Mouse (Mus musculus) ES-E14 (cell line): ENCODE data around the gene Ldhal6b. TPM values are rescaled to one million over a fixed set of nuclear protein-coding genes. Genes with fewer than 3 reads are reported as not detected.

Source experiments
- DNase-seq: peaks from one replicate; pipeline ENCODE4 v3.0.0-alpha.2; 2013; ENCODE audit warnings: low read depth, low spot score
- H3K27ac ChIP-seq: 2 replicates; pipeline ENCODE4 v1.5.1; 2012; ENCODE audit warnings: low read depth, mild to moderate bottlenecking, low read length, moderate library complexity, mixed read lengths; ENCODE audit not compliant: poor library complexity, insufficient read depth, severe bottlenecking
- H3K36me3 ChIP-seq: 2 replicates; pipeline ENCODE4 v1.6.1; 2012; ENCODE audit warnings: mild to moderate bottlenecking, low read length, moderate library complexity, mixed read lengths; ENCODE audit not compliant: control insufficient read depth, poor library complexity, insufficient read depth, severe bottlenecking
- H3K4me1 ChIP-seq, 2 experiments: fragments of 150-350 bp in 1 of 2; sonication (generic) in 1 of 2; 2 replicates each; pipeline ENCODE4 v1.6.1; 2012; ENCODE audit warnings: low read length in 2 of 2, mild to moderate bottlenecking in 1 of 2, mixed read lengths in 1 of 2; ENCODE audit not compliant: control insufficient read depth in 2 of 2, insufficient read depth in 2 of 2, poor library complexity in 1 of 2
- H3K4me3 ChIP-seq, 2 experiments: fragments of 150-350 bp in 1 of 2; sonication (generic) in 1 of 2; 2 replicates each; pipeline ENCODE4 v1.5.1; 2012; ENCODE audit warnings: low read length in 2 of 2, low read depth in 1 of 2, mild to moderate bottlenecking in 1 of 2, mixed read lengths in 1 of 2; ENCODE audit not compliant: insufficient read depth in 1 of 2, poor library complexity in 1 of 2, severe bottlenecking in 1 of 2
- H3K9ac ChIP-seq: 2 replicates; pipeline ENCODE4 v1.6.1; 2012; ENCODE audit warnings: low read depth, mild to moderate bottlenecking, low read length, mixed read lengths; ENCODE audit not compliant: poor library complexity, insufficient read depth, severe bottlenecking
- H3K9me3 ChIP-seq: fragments of 150-350 bp; sonication (generic); 2 replicates; pipeline ENCODE4 v1.6.1; 2012; ENCODE audit warnings: low read depth, mild to moderate bottlenecking, low read length; ENCODE audit not compliant: control insufficient read depth, insufficient read depth
- CHD2 ChIP-seq: IDR thresholded peaks from 2 replicates; pipeline ENCODE4 v1.6.1; 2014; ENCODE audit warnings: mild to moderate bottlenecking, low read depth, low read length, inconsistent platforms
- HCFC1 ChIP-seq: IDR thresholded peaks from 2 replicates; pipeline ENCODE4 v1.6.1; 2012; ENCODE audit warnings: low read length, inconsistent platforms, borderline replicate concordance; ENCODE audit not compliant: insufficient read depth
- MAFK ChIP-seq: IDR thresholded peaks from 2 replicates; pipeline ENCODE4 v1.6.1; 2014; ENCODE audit warnings: mild to moderate bottlenecking, low read depth, low read length, inconsistent platforms; ENCODE audit not compliant: insufficient read depth
- ZC3H11A ChIP-seq: IDR thresholded peaks from 2 replicates; pipeline ENCODE4 v1.6.1; 2012; ENCODE audit warnings: low read depth, mild to moderate bottlenecking, inconsistent platforms, low read length, borderline replicate concordance
- ZNF384 ChIP-seq: IDR thresholded peaks from 2 replicates; pipeline ENCODE4 v1.6.1; 2012; ENCODE audit warnings: low read depth, low read length, inconsistent platforms
- in situ Hi-C, 2 experiments: fragments of 600-800 bp; cut with MboI; formaldehyde crosslinking; loops; one replicate each; pipeline ENCODE4 v1.15.1; 2025; ENCODE audit warnings: low sequenced_read_pairs in 2 of 2, inconsistent platforms in 1 of 2; ENCODE audit not compliant: unreplicated experiment in 2 of 2
- total RNA-seq: library from RNA; depleted of rRNA; stranded (reverse); fragments of 300-350 nt; gene quantifications from 2 replicates; pipeline ENCODE4 v1.2.3, GENCODE M21; 2012

The Ldhal6b gene
- total RNA-seq, 1 experiment = 2.1 TPM

- H3K9ac ChIP-seq = no peak overlapping the region
- H3K9me3 ChIP-seq = no peaks in the 10 kb centered on the region
- H3K36me3 ChIP-seq = peaks cover 7% of the 10 kb centered on the region; the same call in 1 of the 2 replicates
- TF ChIP-seq HCFC1 (no peak), ZNF384 (no peak), MAFK (no peak), ZC3H11A (no peak), CHD2 (no peak)
- H3K4me3 ChIP-seq = no peak overlapping the region
- peaks cover 0 to 3% of the 10 kb centered on the region in 2 experiments; a peak in 2 of 4 replicates for H3K4me1 ChIP-seq
- no peak for DNase-seq
- in situ Hi-C loops = no loop called here
- no peak overlapping the region for H3K27ac ChIP-seq
These were observed 5.2 kb downstream of the Ldhal6b start for GRCm38 (mm10) chr17:5413350-5413749.

- no peak overlapping the region for H3K27ac ChIP-seq
- H3K4me1 ChIP-seq = peaks cover 0 to 2% of the 10 kb centered on the region in 2 experiments; a peak in 2 of 4 replicates
- no peak overlapping the region for H3K4me3 ChIP-seq
- H3K9me3 ChIP-seq = no peaks in the 10 kb centered on the region
- no peak for DNase-seq
- TF ChIP-seq HCFC1 = no peak
- TF ChIP-seq ZNF384 = no peak
- TF ChIP-seq ZC3H11A = no peak
- TF ChIP-seq CHD2 = no peak
- TF ChIP-seq MAFK = no peak
- peaks cover 5% of the 10 kb centered on the region; the same call in 1 of the 2 replicates for H3K36me3 ChIP-seq
- no peak overlapping the region for H3K9ac ChIP-seq
- in situ Hi-C loops = no loop called here
These were observed 5.8 kb downstream of the Ldhal6b start for GRCm38 (mm10) chr17:5412740-5413139.

GRCm38 (mm10) chr17:5412301-5412700 lies 6.3 kb downstream of the Ldhal6b start:
- TF ChIP-seq ZNF384 (no peak), CHD2 (no peak), ZC3H11A (no peak), HCFC1 (no peak), MAFK (no peak)
- no peak overlapping the region for H3K9ac ChIP-seq
- peaks cover 0 to 2% of the 10 kb centered on the region in 2 experiments; a peak in 2 of 4 replicates for H3K4me1 ChIP-seq
- in situ Hi-C loops = no loop called here
- H3K27ac ChIP-seq = no peak overlapping the region
- H3K4me3 ChIP-seq = no peak overlapping the region
- no peak for DNase-seq
- no peaks in the 10 kb centered on the region for H3K9me3 ChIP-seq
- peaks cover 5% of the 10 kb centered on the region; the same call in 1 of the 2 replicates for H3K36me3 ChIP-seq

GRCm38 (mm10) chr17:5411205-5411604 lies 7.4 kb downstream of the Ldhal6b start:
- DNase-seq = no peak
- H3K9me3 ChIP-seq = no peaks in the 10 kb centered on the region
- in situ Hi-C loops = no loop called here
- TF ChIP-seq HCFC1 (no peak), ZNF384 (no peak), MAFK (no peak), ZC3H11A (no peak), CHD2 (no peak)
- H3K27ac ChIP-seq = no peak overlapping the region
- no peak overlapping the region for H3K4me3 ChIP-seq
- no peak overlapping the region for H3K9ac ChIP-seq
- H3K36me3 ChIP-seq = peaks cover 5% of the 10 kb centered on the region; the same call in 1 of the 2 replicates
- peaks cover 3 to 6% of the 10 kb centered on the region in 2 experiments; a peak in 3 of 4 replicates for H3K4me1 ChIP-seq

- DNase-seq = no peak
- in situ Hi-C loops = no loop called here
- TF ChIP-seq CHD2 (no peak), ZC3H11A (no peak), HCFC1 (no peak), MAFK (no peak), ZNF384 (no peak)
- Histone ChIP-seq H3K4me3 (no peak overlapping the region), H3K27ac (no peak overlapping the region), H3K9ac (no peak overlapping the region), H3K4me1 (peaks cover 6 to 8% of the 10 kb centered on the region in 2 experiments; a peak in 3 of 4 replicates), H3K9me3 (no peaks in the 10 kb centered on the region), H3K36me3 (peaks cover 5% of the 10 kb centered on the region; the same call in 1 of the 2 replicates)
These were observed 8.2 kb downstream of the Ldhal6b start for GRCm38 (mm10) chr17:5410336-5410735.
